Mouse (Mus musculus) large intestine, adult 2 months (tissue): ENCODE measurements around the gene Polk. TPM values are rescaled to one million over a fixed set of nuclear protein-coding genes. Genes with fewer than 3 reads are reported as not detected.

Experiments used
- DNase-seq: peaks from one replicate; pipeline ENCODE4 v3.0.0-alpha.2; 2012; ENCODE audit warnings: low read depth, low spot score
- WGBS: fragments of 180-500 bp; shearing (Covaris S2); methylation state at CpG from one replicate; pipeline ENCODE4 v1.1.7; 2018; 5-methylcytosine and 5-hydroxymethylcytosine counted together
- polyA plus RNA-seq: library from polyadenylated mRNA; depleted of rRNA; stranded (reverse); fragments of >200 nt; gene quantifications from 2 replicates; pipeline ENCODE4 v1.2.3, GENCODE M21; 2012

The Polk gene
- polyA plus RNA-seq, 1 experiment: 1.0 TPM

GRCm38 (mm10) chr13:96532176-96532575 lies 10.2 kb downstream of the Polk start:
- DNase-seq: no peak
- WGBS: 80% methylated on average over 6 of the region's 6 CpGs

DNA sequence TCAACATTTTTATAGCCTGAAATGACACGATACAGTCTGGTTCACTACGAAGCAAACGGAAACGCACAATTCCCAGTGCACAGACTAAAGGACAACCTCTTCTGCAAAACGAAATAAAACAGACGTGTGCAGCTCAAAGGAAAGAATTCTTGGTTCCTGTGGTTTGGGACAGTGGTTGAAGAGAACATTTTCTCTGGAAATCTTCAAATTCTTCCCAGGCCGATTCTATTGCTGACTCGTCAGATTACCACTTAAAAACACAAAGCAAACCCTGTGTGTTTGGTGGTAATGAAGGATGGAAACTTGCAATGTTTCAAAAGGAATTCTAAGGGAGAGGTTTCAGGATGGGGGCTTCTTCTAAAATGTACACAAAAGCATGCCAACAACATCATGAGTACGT lies 12.3 kb downstream of the Polk start:
- no peak for DNase-seq
- 85% methylated on average over 9 of the region's 9 CpGs for WGBS

- WGBS: 86% methylated on average over 3 of the region's 3 CpGs
- no peak for DNase-seq
These were observed 12.8 kb downstream of the Polk start for GRCm38 (mm10) chr13:96529542-96529941.

- WGBS: 96% methylated on average over 3 of the region's 3 CpGs
- DNase-seq: no peak
These were observed 13.6 kb downstream of the Polk start for GRCm38 (mm10) chr13:96528776-96529175.

DNA sequence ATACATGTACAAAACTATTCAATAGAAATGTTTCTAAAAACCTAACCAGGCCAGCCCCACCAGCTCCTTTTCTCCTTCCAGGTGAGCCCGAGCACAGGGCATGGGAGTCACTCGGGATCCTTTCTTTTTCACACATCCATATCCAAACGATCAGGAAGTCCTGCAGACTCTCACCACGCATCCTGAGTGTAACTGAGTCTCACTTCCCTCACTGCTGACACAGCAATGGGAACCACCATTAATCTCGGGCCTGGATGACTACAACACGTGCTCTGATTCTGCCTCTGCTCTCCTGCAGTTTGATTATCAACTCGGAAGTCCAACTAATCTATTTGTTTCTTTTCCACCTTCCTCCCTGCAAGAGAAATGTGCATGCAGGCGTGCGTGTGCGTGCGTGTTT lies 14.5 kb downstream of the Polk start:
- DNase-seq: no peak
- WGBS: 91% methylated on average over 11 of the region's 11 CpGs

DNA sequence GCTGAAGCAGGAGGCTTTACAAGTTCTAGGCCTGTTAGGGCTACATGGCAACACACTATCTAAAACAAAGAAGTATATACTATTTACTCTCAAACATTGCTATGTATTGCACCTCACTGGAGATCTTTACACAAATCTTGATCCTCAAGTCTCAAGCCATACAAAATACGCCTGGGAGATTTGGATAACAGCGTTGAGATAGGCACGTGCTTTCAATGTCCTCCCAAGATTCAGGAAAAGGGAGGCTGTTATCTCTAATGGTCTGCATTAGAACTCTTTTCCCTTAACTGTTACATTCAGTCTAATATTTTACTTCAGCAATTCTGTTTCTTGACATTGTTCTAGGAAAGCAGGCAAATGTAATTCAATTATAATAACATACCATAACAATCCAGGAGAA lies 15.4 kb downstream of the Polk start:
- WGBS: 91% methylated on average over 3 of the region's 3 CpGs
- no peak for DNase-seq

- WGBS: 96% methylated on average over 3 of the region's 3 CpGs
- no peak for DNase-seq
These were observed 21.1 kb downstream of the Polk start for GRCm38 (mm10) chr13:96521294-96521693.

- DNase-seq: no peak
- WGBS: 81% methylated on average over 2 of the region's 2 CpGs
These were observed 25.0 kb downstream of the Polk start for GRCm38 (mm10) chr13:96517335-96517734.

- peak; percentile 33 for DNase-seq
- 72% methylated on average over 9 of the region's 9 CpGs for WGBS
These were observed 26.1 kb downstream of the Polk start for GRCm38 (mm10) chr13:96516249-96516648.

DNA sequence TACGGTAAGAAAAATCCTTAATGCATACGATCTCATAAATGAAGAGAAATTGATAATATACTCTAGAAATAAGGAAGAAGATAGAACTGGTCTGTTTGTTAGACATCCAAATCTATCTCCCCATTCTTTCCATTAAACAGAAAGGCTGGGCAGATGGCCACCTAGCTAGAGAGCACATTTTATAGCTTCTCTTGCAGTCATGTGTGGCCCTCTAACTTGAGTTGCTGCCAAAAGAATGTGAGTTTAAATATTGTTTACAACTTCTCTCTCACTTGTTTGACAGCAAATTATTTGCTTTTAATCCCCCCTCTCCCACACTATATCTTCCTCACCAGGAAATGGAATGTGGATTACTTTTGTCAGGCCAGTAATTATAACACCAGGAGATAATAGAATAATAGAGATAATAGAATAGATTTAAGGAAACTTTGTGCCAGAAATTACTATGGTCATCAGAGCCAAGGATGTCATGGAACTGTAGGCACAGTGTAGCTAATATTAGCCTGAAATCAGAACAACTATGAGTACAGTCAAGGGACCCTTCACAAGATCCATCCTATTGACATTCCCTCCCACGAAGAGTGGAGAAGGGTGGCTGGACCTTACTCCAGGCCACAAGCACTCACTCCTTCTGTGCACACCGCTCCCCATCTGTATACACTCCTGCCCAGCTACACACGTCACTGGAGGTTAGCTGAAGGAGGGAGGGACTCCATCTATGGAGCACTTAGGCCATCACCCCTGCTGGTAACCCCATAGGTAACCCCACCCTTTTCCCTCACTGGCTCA lies 28.0 kb downstream of the Polk start:
- DNase-seq: peak; percentile 50
- 50% methylated on average over 5 of the region's 5 CpGs for WGBS

DNA sequence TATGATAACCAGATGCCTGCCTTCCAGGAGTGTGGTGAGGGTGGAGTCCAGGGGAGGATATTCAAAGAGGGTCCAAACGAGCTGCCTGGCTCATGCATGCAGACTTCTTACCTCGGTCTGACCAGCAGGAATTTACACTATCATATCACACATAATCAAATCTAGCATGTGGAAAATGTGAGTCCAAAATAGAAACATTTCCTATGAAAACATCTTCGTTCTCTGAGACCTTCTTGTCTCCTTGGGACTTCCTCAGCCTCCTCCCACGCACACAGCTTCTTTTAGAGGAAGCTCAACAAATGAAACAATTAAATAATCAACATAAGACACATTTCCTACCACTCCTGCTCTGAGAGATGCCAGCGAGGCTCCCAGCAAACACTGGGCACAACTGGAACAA lies 30.5 kb downstream of the Polk start:
- WGBS: 56% methylated on average over 5 of the region's 5 CpGs
- DNase-seq: no peak

DNA sequence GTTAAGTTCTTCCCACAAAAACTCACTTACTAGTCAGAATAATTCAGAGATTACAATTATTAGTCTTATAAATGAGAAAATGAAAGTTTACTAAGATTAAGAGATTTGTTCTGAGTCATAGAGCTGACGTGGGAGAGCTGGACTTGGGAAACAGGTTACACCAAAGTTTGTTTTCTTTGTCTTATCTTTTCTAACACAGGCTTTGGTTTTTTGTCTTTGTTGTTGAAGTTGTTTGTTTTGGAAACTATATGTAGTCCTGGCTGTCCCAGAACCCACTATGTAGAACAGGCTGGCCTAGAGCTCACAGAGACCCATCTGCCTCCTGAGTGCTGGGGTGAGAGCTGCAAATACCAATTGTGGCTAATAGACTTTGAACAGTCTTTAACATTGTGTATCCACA lies 31.1 kb downstream of the Polk start:
- 53% methylated on average over 1 of the region's 1 CpGs for WGBS
- DNase-seq: no peak

DNA sequence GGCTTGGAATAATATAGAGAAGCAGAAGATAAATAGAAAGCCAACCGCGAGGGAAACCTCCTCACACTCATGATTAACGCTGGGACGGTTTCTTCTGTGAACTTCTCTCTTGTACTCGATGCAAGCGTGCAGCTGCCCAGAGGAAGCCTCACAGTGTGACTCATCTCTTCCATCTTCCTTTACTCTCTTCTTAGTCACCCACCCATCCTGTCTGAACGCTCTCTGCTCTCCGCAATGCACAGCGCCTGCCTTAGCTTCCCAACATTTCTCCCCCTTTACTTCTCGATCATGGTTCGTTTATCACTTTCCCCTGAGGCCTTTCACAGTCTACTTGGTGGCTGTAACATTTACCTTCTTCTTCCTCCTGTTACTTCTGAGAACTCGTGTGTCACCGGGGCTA lies 31.7 kb downstream of the Polk start:
- WGBS: 61% methylated on average over 13 of the region's 13 CpGs
- no peak for DNase-seq

GRCm38 (mm10) chr13:96507541-96507940 lies 34.8 kb downstream of the Polk start:
- 83% methylated on average over 4 of the region's 4 CpGs for WGBS
- no peak for DNase-seq

- DNase-seq: no peak
- WGBS: 54% methylated on average over 6 of the region's 6 CpGs
These were observed 36.1 kb downstream of the Polk start for GRCm38 (mm10) chr13:96506313-96506712.

- 84% methylated on average over 4 of the region's 4 CpGs for WGBS
- no peak for DNase-seq
These were observed 36.7 kb downstream of the Polk start for GRCm38 (mm10) chr13:96505661-96506060.

- WGBS: 76% methylated on average over 2 of the region's 2 CpGs
- no peak for DNase-seq
These were observed 42.5 kb downstream of the Polk start for GRCm38 (mm10) chr13:96499891-96500290.

GRCm38 (mm10) chr13:96496630-96497029 lies 45.7 kb downstream of the Polk start:
- no peak for DNase-seq
- 82% methylated on average over 8 of the region's 8 CpGs for WGBS

DNA sequence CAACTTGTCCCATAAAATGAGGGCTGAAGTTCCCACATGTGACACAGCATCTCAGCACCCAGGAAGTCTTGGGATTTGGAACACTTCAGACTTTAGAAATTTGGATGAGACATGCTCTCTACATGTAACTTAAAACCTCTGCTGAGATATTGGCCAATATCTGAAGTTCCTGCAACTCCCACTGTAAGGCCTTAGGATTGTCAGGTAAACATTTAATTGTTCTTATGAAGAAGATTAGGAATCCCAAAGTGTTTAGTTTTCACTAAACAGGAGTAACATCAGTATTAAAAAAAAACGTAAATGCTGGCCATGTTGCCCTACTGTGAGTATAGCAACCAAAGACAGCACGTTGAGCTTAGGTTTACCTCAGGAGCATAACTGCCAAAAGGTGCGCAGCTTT lies 51.9 kb downstream of the Polk start, which contains the start of gene Gm17622:
TSS of gene Gm17622 (plus strand) at position 301 of the 400 bp plus-strand sequence.
- no peak for DNase-seq
- WGBS: 92% methylated on average over 3 of the region's 3 CpGs

DNA sequence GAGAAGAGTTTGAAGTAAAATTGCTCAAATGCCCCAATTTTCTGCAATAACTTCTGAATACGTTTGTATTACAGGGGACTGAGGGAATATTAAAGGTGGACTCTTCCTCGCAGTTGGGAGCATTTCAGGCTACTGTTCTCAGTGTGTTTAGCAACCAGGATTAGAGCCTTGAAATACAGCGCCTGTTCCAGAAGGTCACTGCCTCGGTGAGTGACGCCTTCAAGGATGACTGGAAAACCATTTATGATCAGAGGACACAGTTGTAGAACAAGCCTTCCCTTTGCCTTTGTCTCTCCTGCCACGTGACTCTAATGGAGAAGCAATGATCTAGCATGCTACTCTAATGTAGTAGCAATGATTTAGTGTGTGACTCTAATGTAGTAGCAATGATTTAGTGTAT lies 54.4 kb downstream of the Polk start:
- WGBS: 92% methylated on average over 6 of the region's 6 CpGs
- DNase-seq: no peak

- WGBS: 76% methylated on average over 6 of the region's 6 CpGs
- no peak for DNase-seq
These were observed 55.1 kb downstream of the Polk start for GRCm38 (mm10) chr13:96487230-96487629.

GRCm38 (mm10) chr13:96478991-96479390 lies 63.4 kb downstream of the Polk start:
- no peak for DNase-seq
- 93% methylated on average over 1 of the region's 1 CpGs for WGBS
